Mouse (Mus musculus) hindbrain, embryonic 14.5 days (tissue): ENCODE results near the gene Sntg2. TPM values are rescaled to one million over a fixed set of nuclear protein-coding genes. Genes with fewer than 3 reads are reported as not detected.
A peak's percentile ranks its signal among the peaks of the same experiment; 100 is the strongest.

Experiments used
- ATAC-seq: fragments of 200-750 bp; cut with Nextera tagmentation; 2 replicates; pipeline ENCODE4 v1.8.0; 2017; ENCODE audit warnings: moderate number of reproducible peaks, mild to moderate bottlenecking, moderate TSS enrichment, moderate library complexity; ENCODE audit not compliant: low FRiP score
- DNase-seq: peaks from one replicate; pipeline ENCODE4 v3.0.0-alpha.2; 2015; ENCODE audit warnings: low spot score
- H3K27ac ChIP-seq: fragments of 300-500 bp; sonication (generic); 2 replicates; pipeline ENCODE4 v1.5.1; 2014; ENCODE audit warnings: mild to moderate bottlenecking, moderate library complexity
- H3K27me3 ChIP-seq: fragments of 300-500 bp; sonication (generic); 2 replicates; pipeline ENCODE4 v1.6.1; 2014; ENCODE audit warnings: mild to moderate bottlenecking, low read length, mixed read lengths; ENCODE audit not compliant: control insufficient read depth, insufficient read depth
- H3K36me3 ChIP-seq: fragments of 300-500 bp; sonication (generic); replicated peaks from 2 replicates; pipeline ENCODE4 v1.6.1; 2014; ENCODE audit not compliant: control insufficient read depth, insufficient read depth
- H3K4me1 ChIP-seq: fragments of 300-500 bp; sonication (generic); replicated peaks from 2 replicates; pipeline ENCODE4 v1.6.1; 2014; ENCODE audit warnings: antibody characterized with exemption, low read length, mixed read lengths; ENCODE audit not compliant: control insufficient read depth, insufficient read depth
- H3K4me2 ChIP-seq: fragments of 300-500 bp; sonication (generic); replicated peaks from 2 replicates; pipeline ENCODE4 v1.6.1; 2014; ENCODE audit warnings: mild to moderate bottlenecking, moderate library complexity
- H3K4me3 ChIP-seq: fragments of 300-500 bp; sonication (generic); replicated peaks from 2 replicates; pipeline ENCODE4 v1.5.1; 2014; ENCODE audit warnings: mild to moderate bottlenecking, low read length
- H3K9ac ChIP-seq: fragments of 300-500 bp; sonication (generic); 2 replicates; pipeline ENCODE4 v1.6.1; 2014
- H3K9me3 ChIP-seq: fragments of 300-500 bp; sonication (generic); 2 replicates; pipeline ENCODE4 v1.6.1; 2016; ENCODE audit warnings: low read length; ENCODE audit not compliant: control insufficient read depth
- WGBS: fragments of 180-500 bp; shearing (Covaris S2); extraction: QIAGEN DNeasy Blood & Tissue Kit; methylation state at CpG from one replicate; pipeline ENCODE4 v1.1.7; 2014; 5-methylcytosine and 5-hydroxymethylcytosine counted together
- polyA plus RNA-seq: library from polyadenylated mRNA; unstranded; fragments of >200 nt; fragmentation: Nextera tagmentation; extraction: Ambion mirVana; gene quantifications from 2 replicates; pipeline ENCODE4 v1.2.1, GENCODE M21; 2014

Sntg2 gene
- polyA plus RNA-seq, 1 experiment from 2014 or later, result 3.5 TPM

DNA sequence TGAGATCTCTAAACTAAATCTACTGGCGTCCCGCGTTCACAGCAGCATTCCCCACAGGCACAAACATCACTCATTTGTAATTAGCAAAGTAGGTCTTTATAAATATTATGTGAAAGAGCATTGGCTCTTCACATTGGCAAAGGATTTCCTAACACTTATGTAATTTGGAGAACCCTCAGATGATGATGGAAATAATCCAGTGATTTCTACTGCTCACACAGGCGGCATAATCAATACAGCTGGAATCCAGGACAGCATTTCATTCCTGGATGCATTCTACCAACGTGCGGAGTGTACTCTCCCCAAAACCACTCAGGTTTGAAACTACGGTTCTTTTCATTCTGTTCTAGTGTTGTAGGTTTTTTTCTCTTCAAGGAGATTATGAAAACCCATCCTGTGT lies 172.6 kb downstream of the Sntg2 start:
- Histone ChIP-seq H3K4me2 (no peak overlapping the region), H3K36me3 (no peaks in the 10 kb centered on the region), H3K27ac (no peak overlapping the region), H3K4me3 (no peak overlapping the region), H3K9ac (no peak overlapping the region), H3K27me3 (no peaks in the 10 kb centered on the region), H3K9me3 (no peaks in the 10 kb centered on the region), H3K4me1 (no peaks in the 10 kb centered on the region)
- 87% methylated on average over 7 of the region's 7 CpGs for WGBS
- DNase-seq (no peak), ATAC-seq (no peak)

DNA sequence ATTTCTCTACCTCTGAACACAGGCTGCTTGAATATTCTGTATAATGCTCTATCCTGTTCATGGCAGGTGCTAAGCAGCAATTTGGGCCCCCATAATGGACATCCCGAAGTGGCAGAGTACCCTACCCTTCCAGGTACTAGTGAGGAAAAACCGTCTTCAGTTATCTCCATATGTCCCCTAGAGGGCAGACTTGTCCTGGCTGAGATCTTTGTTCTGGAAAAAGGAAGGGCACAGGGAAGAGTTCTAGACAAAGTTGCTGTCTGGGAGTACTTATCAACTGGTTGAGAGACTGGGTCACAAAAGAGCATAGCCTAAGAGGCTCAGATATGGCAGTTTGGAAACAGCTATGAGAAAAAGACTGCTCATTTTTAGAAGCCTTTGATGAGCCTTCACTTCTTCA lies 173.4 kb downstream of the Sntg2 start:
- Histone ChIP-seq H3K36me3 (no peaks in the 10 kb centered on the region), H3K9ac (no peak overlapping the region), H3K4me1 (no peaks in the 10 kb centered on the region), H3K4me3 (no peak overlapping the region), H3K27me3 (no peaks in the 10 kb centered on the region), H3K4me2 (no peak overlapping the region), H3K9me3 (no peaks in the 10 kb centered on the region), H3K27ac (no peak overlapping the region)
- DNase-seq, result peak; percentile 73
- WGBS, result 36% methylated on average over 2 of the region's 2 CpGs
- ATAC-seq, result no peak

DNA sequence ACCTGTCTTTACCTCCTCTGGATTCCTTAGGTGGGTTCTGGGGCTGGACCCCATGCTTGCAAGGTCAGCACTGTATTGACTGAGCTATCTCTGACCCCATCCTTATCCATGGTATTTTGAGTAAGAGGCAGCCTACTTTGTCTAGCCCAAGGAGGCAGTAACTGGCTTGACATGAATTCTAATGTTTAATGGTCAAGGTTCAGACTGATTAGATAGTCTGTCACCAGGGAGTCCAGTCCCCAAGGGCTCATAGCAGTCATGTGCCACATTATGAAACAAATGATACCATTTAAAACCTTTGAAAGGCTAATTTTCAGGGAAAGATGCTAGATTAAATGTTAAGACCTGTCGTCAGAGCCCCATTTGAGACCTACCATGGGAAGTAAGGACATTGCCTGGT lies 174.9 kb downstream of the Sntg2 start:
- Histone ChIP-seq H3K36me3 (no peaks in the 10 kb centered on the region), H3K9ac (no peak overlapping the region), H3K4me1 (no peaks in the 10 kb centered on the region), H3K27ac (no peak overlapping the region), H3K27me3 (no peaks in the 10 kb centered on the region), H3K4me3 (no peak overlapping the region), H3K4me2 (no peak overlapping the region), H3K9me3 (no peaks in the 10 kb centered on the region)
- DNase-seq, result no peak
- ATAC-seq, result no peak
- WGBS, result 82% methylated on average over 1 of the region's 1 CpGs

DNA sequence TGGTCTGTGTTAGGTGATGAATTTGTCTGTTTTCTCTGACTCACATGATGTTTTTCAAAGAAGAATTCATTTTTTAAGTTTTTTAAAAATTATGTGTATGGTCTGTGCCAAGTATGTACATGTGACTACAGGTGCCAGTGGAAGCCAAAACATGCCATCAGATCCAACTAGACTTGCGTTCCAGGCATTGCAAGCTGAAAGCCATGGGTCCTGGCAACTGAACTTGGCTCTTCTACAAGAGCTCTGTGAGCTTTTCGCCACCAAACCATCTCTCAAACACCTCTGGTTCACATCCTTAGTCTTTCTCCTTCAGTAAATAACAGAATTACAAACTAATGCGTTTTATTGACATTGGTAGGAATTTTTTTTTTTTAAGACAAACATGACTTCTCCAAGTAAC lies 191.5 kb downstream of the Sntg2 start:
- Histone ChIP-seq H3K27me3 (no peaks in the 10 kb centered on the region), H3K4me3 (no peak overlapping the region), H3K9ac (no peak overlapping the region), H3K36me3 (no peaks in the 10 kb centered on the region), H3K4me2 (no peak overlapping the region), H3K27ac (no peak overlapping the region), H3K4me1 (no peaks in the 10 kb centered on the region), H3K9me3 (no peaks in the 10 kb centered on the region)
- DNase-seq (no peak), ATAC-seq (no peak)
- WGBS, result 90% methylated on average over 3 of the region's 3 CpGs

DNA sequence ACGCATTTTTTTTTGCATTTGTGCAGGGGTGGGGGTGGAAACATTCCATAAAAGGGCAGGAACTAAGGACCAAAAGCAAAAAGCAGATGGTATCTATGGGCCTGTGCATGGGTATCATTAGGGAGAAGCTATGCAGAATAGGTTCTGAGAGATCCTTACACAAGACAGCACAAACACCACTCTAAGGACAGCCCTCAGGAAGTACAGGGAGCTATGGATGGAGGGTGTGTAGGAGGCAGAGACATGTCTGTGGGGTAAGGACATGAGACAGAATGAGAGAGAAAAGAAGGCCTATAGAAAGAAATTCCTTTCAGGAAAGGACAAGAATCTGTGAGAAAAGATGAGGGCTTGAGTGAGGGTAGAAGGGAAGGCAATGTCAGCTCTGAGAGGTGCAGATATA lies 193.6 kb downstream of the Sntg2 start:
- Histone ChIP-seq H3K36me3 (no peaks in the 10 kb centered on the region), H3K4me2 (no peak overlapping the region), H3K4me3 (no peak overlapping the region), H3K27me3 (no peaks in the 10 kb centered on the region), H3K9me3 (no peaks in the 10 kb centered on the region), H3K9ac (no peak overlapping the region), H3K4me1 (no peaks in the 10 kb centered on the region), H3K27ac (no peak overlapping the region)
- 96% methylated on average over 1 of the region's 1 CpGs for WGBS
- ATAC-seq, result no peak
- DNase-seq, result no peak

DNA sequence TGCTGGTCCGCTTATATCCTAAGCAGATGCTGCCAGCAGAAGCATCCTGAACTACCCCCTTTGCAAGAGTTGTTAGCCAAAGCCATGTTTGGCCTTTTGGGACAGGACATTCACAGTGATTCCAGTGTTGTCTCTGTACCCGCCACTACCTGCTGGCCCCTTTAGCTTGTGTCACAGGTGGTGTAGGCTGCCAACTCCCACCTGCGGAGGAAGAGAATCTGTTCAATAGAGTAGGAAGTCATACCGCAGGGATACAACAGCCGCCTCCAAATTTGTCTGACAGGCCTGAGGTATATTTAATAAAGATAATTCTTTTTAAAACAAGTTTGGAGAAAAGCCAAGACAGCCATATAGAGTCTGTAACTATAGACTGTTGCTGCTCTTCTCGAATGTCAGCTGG lies 195.2 kb downstream of the Sntg2 start:
- no peak overlapping the region for H3K4me3 ChIP-seq
- no peak for DNase-seq

DNA sequence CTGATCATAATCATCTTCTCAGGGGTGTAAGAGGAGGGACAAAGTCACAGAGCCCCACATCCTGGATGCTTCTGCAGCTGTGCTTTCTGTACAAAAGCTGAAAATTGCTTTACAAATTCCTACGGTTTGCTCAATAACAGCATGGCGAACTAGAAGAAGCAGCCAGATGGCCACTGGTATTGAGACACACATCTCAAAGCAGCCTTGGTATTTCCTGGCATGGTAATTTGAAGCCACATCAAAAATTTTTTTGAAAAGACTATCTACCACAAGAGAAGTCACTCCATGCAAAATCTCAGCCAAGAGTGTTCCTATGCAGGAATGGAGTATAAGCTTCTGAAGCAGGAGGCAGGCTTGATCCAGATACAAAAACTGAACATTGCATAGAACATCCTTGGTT lies 195.6 kb downstream of the Sntg2 start:
- no peaks in the 10 kb centered on the region for H3K36me3 ChIP-seq
- DNase-seq, result no peak
- H3K9me3 ChIP-seq, result no peaks in the 10 kb centered on the region
- H3K4me3 ChIP-seq, result no peak overlapping the region
- H3K4me2 ChIP-seq, result no peak overlapping the region
- H3K4me1 ChIP-seq, result no peaks in the 10 kb centered on the region
- no peak overlapping the region for H3K27ac ChIP-seq
- WGBS, result 89% methylated on average over 2 of the region's 2 CpGs
- no peak overlapping the region for H3K9ac ChIP-seq
- no peaks in the 10 kb centered on the region for H3K27me3 ChIP-seq
- ATAC-seq, result no peak

More for the DNA sequence above, 195.2 kb downstream of the Sntg2 start:
- no peak overlapping the region for H3K4me2 ChIP-seq
- no peaks in the 10 kb centered on the region for H3K36me3 ChIP-seq
- no peaks in the 10 kb centered on the region for H3K9me3 ChIP-seq
- ATAC-seq, result no peak
- H3K27ac ChIP-seq, result no peak overlapping the region
- WGBS, result 87% methylated on average over 6 of the region's 6 CpGs
- no peaks in the 10 kb centered on the region for H3K27me3 ChIP-seq
- no peaks in the 10 kb centered on the region for H3K4me1 ChIP-seq
- no peak overlapping the region for H3K9ac ChIP-seq

DNA sequence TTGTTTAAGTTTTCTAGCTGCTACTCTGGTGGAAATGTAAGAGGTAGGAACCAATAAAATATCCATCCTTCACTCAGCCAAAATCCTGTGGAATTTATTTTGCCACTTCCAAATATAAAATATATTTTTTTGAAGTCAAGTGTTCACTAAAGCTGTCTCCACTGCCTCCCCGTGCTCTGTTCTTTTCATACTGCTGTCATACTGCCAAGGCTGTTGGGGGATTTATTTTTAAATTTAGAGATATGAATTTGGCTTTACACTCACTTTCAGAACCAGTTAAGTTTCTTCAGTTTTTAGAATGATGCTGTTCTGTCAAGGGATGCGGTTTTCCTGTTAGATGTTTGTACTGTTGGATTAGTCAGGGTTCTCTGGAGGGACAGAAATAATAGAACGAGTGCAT lies 204.7 kb downstream of the Sntg2 start:
- no peaks in the 10 kb centered on the region for H3K36me3 ChIP-seq
- H3K27me3 ChIP-seq, result no peaks in the 10 kb centered on the region
- no peaks in the 10 kb centered on the region for H3K9me3 ChIP-seq
- no peak overlapping the region for H3K27ac ChIP-seq
- H3K4me2 ChIP-seq, result no peak overlapping the region
- WGBS, result 82% methylated on average over 3 of the region's 3 CpGs
- no peaks in the 10 kb centered on the region for H3K4me1 ChIP-seq
- DNase-seq (no peak), ATAC-seq (no peak)
- no peak overlapping the region for H3K9ac ChIP-seq
- H3K4me3 ChIP-seq, result no peak overlapping the region

DNA sequence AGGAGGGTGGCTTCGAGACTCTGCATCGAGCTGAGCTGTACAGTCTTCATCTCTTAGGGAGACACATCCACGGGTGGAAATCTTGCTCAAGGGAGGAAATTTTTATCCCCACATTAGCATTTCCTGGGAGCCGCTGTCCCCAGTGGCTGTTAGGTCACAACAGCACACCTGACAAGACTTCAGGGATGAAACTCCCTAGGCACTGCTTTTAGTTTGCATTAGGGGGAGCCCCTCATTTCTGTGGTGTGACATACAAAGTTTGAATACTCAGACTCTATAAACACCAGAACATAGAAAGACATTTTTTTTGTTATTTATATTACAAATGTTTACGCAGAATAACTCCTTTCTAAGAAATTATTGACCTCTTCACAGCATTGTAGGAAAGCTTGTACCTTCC lies 208.6 kb downstream of the Sntg2 start:
- no peak overlapping the region for H3K27ac ChIP-seq
- 81% methylated on average over 5 of the region's 5 CpGs for WGBS

DNA sequence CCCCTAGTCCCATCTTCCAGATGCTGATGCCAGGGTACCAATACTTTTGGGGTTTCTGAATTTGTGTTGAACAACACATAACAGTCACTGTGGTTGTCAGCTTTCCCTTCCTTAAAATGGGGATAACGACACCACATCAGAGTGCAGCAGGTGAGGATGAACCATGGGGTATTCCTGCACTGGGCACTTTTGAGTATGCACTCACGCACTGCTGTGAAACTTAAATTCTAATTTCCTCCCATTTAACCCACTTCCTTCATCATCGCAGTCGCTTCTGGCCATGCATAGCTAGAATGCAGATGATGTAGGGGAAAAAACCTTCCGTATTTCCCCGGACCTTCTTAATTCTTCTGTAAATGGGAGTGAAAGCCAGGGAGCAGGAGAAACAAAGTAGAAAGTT lies 209.2 kb downstream of the Sntg2 start:
- no peak overlapping the region for H3K9ac ChIP-seq
- no peak overlapping the region for H3K4me2 ChIP-seq
- no peak overlapping the region for H3K27ac ChIP-seq
- 94% methylated on average over 6 of the region's 6 CpGs for whole genome bisulfite sequencing
- H3K4me1 ChIP-seq, result no peaks in the 10 kb centered on the region
- H3K27me3 ChIP-seq, result no peaks in the 10 kb centered on the region
- no peaks in the 10 kb centered on the region for H3K9me3 ChIP-seq
- DNase-seq (no peak), ATAC-seq (no peak)
- no peak overlapping the region for H3K4me3 ChIP-seq
- H3K36me3 ChIP-seq, result no peaks in the 10 kb centered on the region

More for the DNA sequence above, 208.6 kb downstream of the Sntg2 start:
- no peak overlapping the region for H3K4me2 ChIP-seq
- H3K4me1 ChIP-seq, result no peaks in the 10 kb centered on the region
- H3K36me3 ChIP-seq, result no peaks in the 10 kb centered on the region
- no peaks in the 10 kb centered on the region for H3K27me3 ChIP-seq
- H3K9me3 ChIP-seq, result no peaks in the 10 kb centered on the region
- no peak for ATAC-seq
- no peak overlapping the region for H3K9ac ChIP-seq
- no peak overlapping the region for H3K4me3 ChIP-seq
- DNase-seq, result no peak
